Mouse (Mus musculus): Measurements from ENCODE around the gene Zdhhc4.

Gene Zdhhc4

DNA sequence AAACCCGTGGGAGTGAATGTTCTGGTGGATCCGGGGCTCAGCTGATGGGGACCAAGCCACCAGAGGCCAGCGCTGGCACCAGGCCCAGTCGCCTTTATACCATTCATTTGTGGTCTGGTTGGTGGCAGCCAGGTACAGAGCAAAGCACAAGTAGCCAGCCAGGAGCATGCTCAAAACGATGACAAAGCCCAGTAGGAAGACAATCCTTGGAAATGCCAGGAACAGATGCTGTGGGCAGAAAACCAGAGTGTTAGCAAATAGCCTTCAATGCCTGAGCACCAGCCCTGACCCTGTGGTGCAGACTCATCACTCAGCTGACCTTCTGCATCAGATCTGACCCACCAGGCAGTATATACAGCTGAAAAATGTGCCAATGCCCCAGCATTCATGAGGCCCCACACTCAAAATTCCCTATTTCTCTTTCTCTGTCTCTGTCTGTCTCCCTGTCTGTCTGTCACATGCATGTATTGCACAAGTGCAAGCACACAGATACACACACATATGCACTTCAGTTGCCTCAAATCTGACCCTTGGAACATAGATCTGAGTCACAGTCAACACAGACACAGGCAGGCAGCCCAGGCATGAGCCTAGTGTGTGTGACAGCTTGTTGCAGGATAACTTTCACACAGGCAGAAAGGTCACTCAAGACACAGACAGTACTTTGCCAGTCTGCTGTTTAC lies 12.3 kb downstream of the Zdhhc4 start:
- peak; percentile 30 for DNase-seq

DNA sequence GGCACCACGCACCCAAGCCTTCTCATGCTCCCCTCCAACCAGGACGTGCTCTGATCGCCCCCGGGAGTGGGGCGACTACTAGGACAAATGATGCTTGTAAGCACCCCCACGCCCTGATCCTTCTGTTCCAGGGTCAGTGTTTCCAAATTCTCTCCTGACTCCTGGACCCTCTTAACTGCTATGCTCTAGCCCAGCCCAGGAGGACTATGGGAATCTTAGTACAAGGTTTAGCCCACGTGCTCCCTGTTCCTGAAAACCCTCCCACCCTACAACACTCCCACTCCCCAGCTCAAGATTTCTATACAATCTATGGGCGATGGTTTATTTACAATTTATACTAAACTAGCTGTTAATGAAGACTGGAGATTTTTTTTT lies 13.6 kb downstream of the Zdhhc4 start:
- DNase-seq: no peak

- peak; percentile 88 for DNase-seq
These were observed 14.1 kb downstream of the Zdhhc4 start, which contains the start of gene E130309D02Rik for GRCm38 (mm10) chr5:143314730-143315513. Gene E130309D02Rik, minus strand, starts transcription at chr5:143315360.

GRCm38 (mm10) chr5:143314183-143314729 lies 14.8 kb downstream of the Zdhhc4 start:
- DNase-seq: no peak

GRCm38 (mm10) chr5:143311886-143312285 lies 17.2 kb downstream of the Zdhhc4 start:
- DNase-seq: peak; percentile 77

DNA sequence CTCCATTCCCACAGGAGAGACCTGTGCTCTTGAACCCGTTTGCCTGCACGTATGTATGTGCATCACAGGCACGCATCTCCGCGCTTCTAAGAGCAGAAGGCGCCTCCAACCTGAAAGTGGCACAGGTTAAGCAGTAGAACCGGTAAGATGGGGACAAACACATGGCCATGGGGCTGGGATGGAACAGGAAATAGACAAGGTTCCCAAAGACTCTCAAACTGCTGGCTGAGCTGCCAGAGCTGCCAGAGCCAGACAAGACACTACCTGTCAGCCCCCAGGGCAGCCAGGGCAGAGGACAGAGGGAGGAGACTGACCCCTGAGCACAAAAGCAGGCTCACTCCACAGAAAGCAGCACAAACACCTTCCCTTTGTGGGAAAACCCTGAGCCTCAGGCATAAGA lies 19.1 kb downstream of the Zdhhc4 start:
- DNase-seq: no peak

GRCm38 (mm10) chr5:143308825-143309224 lies 20.2 kb downstream of the Zdhhc4 start:
- no peak for DNase-seq

DNA sequence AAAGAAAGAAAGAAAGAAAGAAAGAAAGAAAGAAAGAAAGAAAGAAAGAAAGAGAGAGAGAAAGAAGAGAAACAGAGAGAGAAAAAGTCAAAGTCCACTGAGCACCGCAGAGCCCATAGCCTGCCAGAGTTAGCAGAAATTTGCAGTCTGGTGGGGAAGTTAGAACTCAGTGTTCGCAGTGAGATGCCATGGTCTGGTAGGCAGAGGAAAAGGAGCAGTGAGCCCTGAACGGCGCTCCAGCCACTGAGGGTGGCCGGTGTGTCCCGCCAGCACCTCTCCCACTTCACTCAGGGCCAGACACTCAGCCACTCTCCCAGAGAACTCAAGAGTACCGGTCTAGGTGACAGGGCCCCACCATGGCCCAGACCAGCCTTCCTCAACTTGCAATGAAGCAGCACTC lies 24.8 kb downstream of the Zdhhc4 start:
- DNase-seq: no peak

- DNase-seq: no peak
These were observed 27.8 kb downstream of the Zdhhc4 start for GRCm38 (mm10) chr5:143301296-143301695.

DNA sequence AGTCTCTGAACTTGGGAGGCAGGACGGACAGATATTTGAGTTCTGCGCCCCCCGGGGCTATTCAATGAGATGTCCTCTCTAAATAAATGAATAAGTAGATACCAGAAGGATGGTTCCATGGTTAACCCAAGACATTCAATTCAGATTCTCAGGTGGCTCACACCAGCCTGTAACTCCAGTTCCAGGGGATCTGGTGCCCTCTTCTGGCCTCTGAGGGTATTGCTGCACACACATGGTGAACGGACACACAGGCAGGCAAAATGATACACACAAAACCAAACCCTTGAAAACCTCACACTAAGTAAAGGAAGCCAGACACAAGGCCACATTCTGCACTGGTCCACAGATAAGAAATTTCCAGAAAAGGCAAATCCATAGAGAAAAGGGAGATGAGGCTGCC lies 29.4 kb downstream of the Zdhhc4 start:
- peak; percentile 42 for DNase-seq

- DNase-seq: no peak
These were observed 30.7 kb downstream of the Zdhhc4 start for GRCm38 (mm10) chr5:143298391-143298790.

DNA sequence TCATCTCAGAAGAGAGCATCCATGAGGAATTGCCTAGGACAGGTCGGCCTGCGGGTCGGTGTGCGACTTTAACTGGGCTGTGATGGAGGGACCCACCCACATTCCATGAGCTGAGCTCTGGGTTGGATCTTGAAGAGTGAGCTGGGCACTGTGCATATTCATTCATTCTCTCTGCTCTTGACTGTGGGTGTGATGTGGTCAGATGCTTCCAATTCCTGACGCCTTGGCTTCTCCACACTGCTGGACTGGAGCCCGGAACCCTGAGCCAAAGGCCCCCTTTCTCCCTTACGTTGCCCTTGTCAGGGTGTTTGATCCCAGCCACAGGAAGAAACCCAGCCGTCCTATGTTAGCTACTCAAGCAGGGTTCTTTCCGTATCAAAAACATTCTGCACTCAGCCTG lies 31.1 kb downstream of the Zdhhc4 start:
- DNase-seq: no peak

GRCm38 (mm10) chr5:143295330-143295729 lies 33.7 kb downstream of the Zdhhc4 start:
- DNase-seq: no peak

DNA sequence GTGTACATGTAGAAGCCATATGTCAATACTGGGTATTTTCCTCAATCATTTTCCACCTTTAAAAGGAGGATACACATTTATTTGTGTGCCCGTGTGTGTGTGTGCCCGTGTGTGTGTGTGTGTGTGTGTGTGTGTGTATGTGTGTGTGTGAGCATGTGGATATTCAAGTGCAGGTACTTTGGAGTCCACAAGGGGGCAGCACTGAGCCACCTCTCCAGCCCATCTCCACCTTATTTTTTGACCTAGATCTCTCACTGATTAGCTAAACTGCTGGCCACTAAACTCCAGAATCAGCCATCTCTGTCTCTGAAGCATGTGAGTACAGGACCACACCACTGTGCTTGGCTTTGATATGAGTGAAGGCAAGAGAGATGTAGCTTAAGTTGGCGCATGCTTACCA lies 34.2 kb downstream of the Zdhhc4 start:
- DNase-seq: no peak

DNA sequence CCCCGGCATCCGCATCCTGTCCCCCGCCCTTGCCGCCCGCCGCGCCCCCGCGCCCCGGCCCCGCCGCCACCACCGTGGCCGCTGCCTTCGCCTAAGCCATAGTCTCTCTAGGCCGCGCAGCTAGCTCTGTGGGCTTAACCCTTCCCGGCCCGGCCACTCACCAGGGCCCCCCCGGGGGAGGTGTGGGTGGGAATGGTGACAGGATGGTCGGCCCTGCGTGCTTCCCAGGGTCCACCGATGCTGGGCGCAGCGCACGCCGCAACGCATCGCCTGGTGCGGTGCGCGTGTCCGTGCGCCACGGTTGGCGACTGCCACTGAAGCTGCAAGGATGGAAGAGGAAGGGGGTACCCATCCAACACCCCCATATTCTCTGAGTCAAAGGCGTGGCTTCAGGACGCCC lies 35.7 kb downstream of the Zdhhc4 start, which contains the start of gene Zfp853:
Zfp853 (minus strand) TSS at position 220 of the 400 bp plus-strand sequence.
- no peak for DNase-seq

GRCm38 (mm10) chr5:143292879-143293278 lies 36.2 kb downstream of the Zdhhc4 start:
- no peak for DNase-seq

- no peak for DNase-seq
These were observed 39.8 kb downstream of the Zdhhc4 start for GRCm38 (mm10) chr5:143289299-143289698.

DNA sequence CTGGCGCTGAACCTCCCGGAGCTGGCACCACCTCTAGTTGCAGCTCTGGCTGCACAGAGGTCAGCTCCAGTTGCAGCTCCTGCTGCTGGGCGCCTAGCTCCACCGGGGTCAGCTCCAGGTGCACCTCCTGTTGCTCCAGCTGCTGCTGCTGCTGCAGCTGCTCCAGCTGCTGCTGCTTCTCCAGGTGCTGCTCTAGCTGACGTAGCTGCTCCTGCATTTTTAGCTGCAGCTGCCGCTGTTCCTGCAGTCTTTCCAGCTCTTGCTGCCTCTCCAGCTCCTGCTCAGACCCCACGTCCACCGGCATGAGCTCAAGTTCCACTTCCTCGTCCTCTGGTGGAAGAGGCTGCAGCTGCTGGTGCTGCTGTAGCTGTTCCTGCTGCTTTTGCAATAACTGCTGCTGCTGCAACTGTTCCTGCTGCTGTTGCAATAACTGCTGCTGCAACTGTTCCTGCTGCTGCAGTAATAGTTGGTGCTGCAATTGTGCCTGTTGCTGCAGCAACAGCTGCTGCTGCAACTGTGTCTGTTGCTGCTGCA lies 40.6 kb downstream of the Zdhhc4 start:
- DNase-seq: no peak

DNA sequence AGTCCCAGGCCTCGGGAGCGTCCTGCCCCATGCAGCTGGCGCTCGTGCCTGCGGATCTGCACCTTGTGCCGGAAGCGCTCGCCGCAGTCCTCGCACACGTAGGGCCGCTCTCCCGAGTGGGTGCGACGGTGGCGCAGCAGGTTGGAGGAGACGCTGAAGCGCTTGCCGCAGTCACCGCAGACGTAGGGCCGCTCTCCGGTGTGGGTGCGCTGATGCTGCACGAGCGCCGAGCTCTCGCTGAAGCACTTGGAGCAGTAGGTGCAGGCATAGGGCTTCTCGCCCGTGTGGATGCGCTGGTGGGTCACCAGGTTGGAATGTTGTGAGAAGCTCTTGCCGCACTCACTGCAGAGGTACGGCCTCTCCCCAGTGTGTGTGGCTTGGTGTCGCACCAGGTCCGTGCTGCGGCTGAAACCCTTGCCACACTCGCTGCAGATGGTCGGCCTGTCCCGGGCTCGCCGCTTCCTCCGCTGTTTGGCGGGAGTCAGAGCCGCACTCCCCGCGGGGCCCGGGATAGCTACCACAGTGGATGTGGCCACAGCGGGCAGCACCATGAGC lies 41.2 kb downstream of the Zdhhc4 start:
- DNase-seq: peak; percentile 40

GRCm38 (mm10) chr5:143284762-143285161 lies 44.3 kb downstream of the Zdhhc4 start:
- DNase-seq: no peak

- DNase-seq: no peak
These were observed 49.8 kb downstream of the Zdhhc4 start for GRCm38 (mm10) chr5:143279247-143279646.

GRCm38 (mm10) chr5:143275761-143276160 lies 53.3 kb downstream of the Zdhhc4 start:
- DNase-seq: no peak

DNA sequence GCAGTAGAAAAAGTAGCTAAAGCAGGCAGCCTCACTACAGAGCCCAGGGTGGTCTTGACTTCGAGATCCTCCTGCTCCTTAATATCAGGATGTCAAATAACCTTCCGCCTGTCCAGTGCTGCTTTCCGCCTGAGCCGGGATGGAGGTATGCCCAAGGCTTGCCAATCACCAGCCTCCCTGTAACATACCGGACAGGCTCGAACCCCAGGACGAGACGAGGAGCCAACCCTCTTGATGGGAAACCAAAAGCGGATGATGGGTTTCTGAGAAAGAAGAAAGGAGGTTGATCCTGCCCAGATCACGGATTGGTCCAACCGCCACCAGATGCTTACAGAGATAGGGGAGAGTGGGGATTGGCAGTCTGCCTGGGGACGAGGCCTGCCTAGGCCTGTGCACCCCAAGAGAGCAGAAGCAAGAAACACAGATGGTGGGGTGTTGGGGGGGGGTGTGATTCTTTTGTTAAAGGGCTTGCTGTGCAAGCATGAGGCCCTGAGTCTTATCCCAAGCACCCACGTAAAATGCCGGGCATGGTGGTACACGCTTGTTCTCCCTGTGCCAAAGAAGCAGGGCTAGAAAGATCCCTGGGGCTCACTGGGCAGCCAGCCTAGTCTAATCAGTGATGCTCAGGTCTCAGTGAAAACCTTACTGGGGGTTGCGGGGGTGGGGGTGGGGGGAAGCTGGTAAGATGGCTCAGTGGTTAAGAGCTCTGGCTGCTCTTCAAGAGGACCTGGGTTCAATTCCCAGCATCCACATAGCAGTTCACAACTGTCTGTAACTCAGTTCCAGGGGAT lies 56.3 kb downstream of the Zdhhc4 start:
- DNase-seq: no peak

Measured in cerebellum, adult 11 months (tissue).